Mouse (Mus musculus): Measurements from ENCODE around the gene Gbp8. TPM values are rescaled to one million over a fixed set of nuclear protein-coding genes. Genes with fewer than 3 reads are reported as not detected.
"Not testable (repeated sequence)": the region's sequence is repeated elsewhere in the genome, so short reads cannot be mapped to it uniquely, and the experiment has no call there.

The Gbp8 gene
- 17.8 to 77.4 TPM (median 18.2 TPM) in 3 replicates for total RNA-seq (2017)

DNA sequence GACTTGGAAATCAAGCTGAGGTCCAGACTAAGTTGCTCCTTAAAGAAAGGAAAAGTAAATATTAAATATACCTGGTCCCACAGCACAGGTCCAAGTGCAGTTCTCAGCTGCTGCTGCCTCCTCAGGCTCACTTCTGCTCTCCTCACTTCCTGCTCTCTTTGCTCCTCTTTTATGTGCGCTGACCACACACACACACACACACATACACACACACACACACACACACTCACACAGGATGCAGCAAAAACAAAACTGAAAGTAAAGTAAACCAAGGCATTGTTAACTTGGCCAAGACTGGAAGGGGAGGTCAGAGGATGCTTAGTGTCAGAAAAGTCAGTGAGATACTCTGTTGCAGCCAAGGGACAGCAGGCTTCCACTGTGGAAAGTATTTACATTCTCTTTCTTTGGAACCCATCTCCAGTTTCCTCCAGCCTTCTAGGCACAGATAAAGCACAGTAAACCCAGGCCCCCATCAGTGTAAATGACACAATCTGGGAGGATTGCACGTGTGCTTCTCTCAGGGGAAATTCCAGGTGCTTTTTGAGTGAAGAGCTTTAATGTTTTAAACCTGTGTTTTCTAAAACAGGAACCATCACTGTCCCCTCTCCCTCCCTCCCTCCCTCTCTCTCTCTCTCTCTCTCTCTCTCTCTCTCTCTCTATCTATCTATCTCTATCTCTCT is at the start of gene Gbp8, which contains the start of the genes Gbp9 and Gbp4:
Gbp8 (minus strand) TSS at position 132 of the 680 bp plus-strand sequence.
Gbp9 (minus strand) TSS at position 131 of the 680 bp plus-strand sequence.
Gbp4 (minus strand) TSS at position 178 of the 680 bp plus-strand sequence.
- peak; percentile 74; the same call in 1 of the 2 replicates for ATAC-seq (replicated peaks; ENCODE audit: insufficient number of reproducible peaks, low FRiP score, low TSS enrichment, poor library complexity, severe bottlenecking)

GRCm38 (mm10) chr5:105181446-105181845 is 42.1 kb upstream of the Gbp8 start:
- ATAC-seq (replicated peaks; ENCODE audit: insufficient number of reproducible peaks, low FRiP score, low TSS enrichment, poor library complexity, severe bottlenecking) = no peak

DNA sequence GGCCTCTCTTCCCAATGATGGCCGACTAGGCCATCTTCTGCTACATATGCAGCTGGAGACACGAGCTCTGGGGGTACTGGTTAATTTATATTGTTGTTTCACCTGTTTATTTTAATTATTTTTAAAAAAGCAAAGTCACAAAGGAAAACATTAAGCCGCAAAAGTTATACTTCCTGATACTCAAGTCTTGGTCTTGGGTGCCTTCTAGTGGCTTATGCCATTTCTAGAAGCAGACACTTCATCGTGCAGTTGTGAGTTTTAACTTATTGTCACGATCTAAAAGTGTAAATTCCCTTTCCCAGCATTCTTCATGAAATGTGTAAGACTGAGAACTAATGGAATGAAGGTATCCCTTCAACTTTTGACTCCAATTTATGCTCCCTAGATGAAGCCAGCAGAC is 17.2 kb upstream of the Gbp8 start:
- no peak for ATAC-seq (replicated peaks; ENCODE audit: insufficient number of reproducible peaks, low FRiP score, low TSS enrichment, poor library complexity, severe bottlenecking)

DNA sequence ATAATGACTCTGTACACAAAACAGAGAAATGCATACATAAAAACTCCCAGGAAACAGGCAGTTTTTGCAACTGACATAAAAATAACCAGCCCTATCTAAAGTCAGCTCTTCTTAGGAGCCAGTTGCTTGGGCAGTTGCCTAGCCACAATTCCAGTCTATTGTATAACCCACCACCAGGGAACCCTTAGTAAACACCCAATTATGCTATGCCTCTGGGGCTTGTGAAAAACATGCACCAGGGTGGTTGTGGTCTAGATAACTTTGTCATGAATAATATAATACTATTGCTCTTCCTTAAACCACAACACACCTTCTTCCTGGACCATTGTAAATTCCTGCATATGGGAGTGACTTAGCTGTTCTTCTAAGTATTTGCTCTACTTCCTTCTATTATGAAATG is 14.7 kb upstream of the Gbp8 start:
- no peak for ATAC-seq (replicated peaks; ENCODE audit: insufficient number of reproducible peaks, low FRiP score, low TSS enrichment, poor library complexity, severe bottlenecking)

DNA sequence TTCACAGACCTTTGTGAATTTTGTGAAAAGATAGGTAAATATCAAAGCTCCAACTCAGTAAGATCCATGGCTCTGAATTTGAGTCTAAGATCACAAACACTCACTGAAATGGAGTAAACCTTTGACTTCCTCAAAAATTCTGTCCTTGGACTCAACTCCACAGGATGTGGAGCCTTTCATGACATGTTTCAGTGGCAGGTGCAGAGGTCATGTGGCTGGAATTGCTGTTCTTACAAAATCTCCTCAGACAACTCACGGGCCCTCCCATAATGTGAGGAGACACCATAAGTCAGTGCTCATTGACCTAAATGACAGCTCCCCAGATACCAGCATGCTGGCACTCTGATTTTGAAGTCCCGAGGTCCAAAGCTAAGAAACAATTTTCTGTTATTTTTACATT is 8.7 kb upstream of the Gbp8 start:
- ATAC-seq (replicated peaks; ENCODE audit: insufficient number of reproducible peaks, low FRiP score, low TSS enrichment, poor library complexity, severe bottlenecking) = not testable (repeated sequence)

GRCm38 (mm10) chr5:105146447-105146846 is 7.1 kb upstream of the Gbp8 start:
- no peak for ATAC-seq (replicated peaks; ENCODE audit: insufficient number of reproducible peaks, low FRiP score, low TSS enrichment, poor library complexity, severe bottlenecking)

GRCm38 (mm10) chr5:105145731-105146130 is 6.4 kb upstream of the Gbp8 start:
- not testable (repeated sequence) for ATAC-seq (replicated peaks; ENCODE audit: insufficient number of reproducible peaks, low FRiP score, low TSS enrichment, poor library complexity, severe bottlenecking)

GRCm38 (mm10) chr5:105140089-105140810 is 910 bp upstream of the Gbp8 start:
- ATAC-seq (replicated peaks; ENCODE audit: insufficient number of reproducible peaks, low FRiP score, low TSS enrichment, poor library complexity, severe bottlenecking) = not testable (repeated sequence)

GRCm38 (mm10) chr5:105138906-105139305 is 434 bp downstream of the Gbp8 start:
- ATAC-seq (replicated peaks; ENCODE audit: insufficient number of reproducible peaks, low FRiP score, low TSS enrichment, poor library complexity, severe bottlenecking) = no peak

GRCm38 (mm10) chr5:105136706-105137304 is 2.5 kb downstream of the Gbp8 start:
- ATAC-seq (replicated peaks; ENCODE audit: insufficient number of reproducible peaks, low FRiP score, low TSS enrichment, poor library complexity, severe bottlenecking) = not testable (repeated sequence)

- ATAC-seq (replicated peaks; ENCODE audit: insufficient number of reproducible peaks, low FRiP score, low TSS enrichment, poor library complexity, severe bottlenecking) = not testable (repeated sequence)
Measured at GRCm38 (mm10) chr5:105121731-105122130, 17.6 kb downstream of the Gbp8 start.

DNA sequence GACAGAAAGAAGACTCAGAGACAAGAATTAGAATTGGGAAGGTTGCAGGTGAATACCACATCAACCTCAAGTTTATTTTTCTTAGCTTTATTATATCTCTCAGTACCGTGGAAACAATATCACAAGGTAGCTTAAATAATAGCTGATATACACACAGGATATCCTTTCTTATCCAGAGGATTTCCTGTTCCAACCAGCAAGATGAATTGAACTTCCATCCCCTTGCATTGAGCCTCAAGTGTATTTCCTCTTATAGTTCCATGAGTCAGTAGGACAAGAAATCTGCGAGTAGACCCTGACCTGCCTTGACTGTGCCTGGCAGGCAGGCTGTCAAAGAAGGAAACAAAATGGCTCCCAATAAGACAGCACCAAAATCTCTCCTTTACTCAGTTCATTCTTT is 23.6 kb downstream of the Gbp8 start:
- ATAC-seq (replicated peaks; ENCODE audit: insufficient number of reproducible peaks, low FRiP score, low TSS enrichment, poor library complexity, severe bottlenecking) = no peak

- no peak for ATAC-seq (replicated peaks; ENCODE audit: insufficient number of reproducible peaks, low FRiP score, low TSS enrichment, poor library complexity, severe bottlenecking)
Measured at GRCm38 (mm10) chr5:105114696-105115095, 24.6 kb downstream of the Gbp8 start.

- no peak for ATAC-seq (replicated peaks; ENCODE audit: insufficient number of reproducible peaks, low FRiP score, low TSS enrichment, poor library complexity, severe bottlenecking)
Measured at GRCm38 (mm10) chr5:105113656-105114055, 25.7 kb downstream of the Gbp8 start.

DNA sequence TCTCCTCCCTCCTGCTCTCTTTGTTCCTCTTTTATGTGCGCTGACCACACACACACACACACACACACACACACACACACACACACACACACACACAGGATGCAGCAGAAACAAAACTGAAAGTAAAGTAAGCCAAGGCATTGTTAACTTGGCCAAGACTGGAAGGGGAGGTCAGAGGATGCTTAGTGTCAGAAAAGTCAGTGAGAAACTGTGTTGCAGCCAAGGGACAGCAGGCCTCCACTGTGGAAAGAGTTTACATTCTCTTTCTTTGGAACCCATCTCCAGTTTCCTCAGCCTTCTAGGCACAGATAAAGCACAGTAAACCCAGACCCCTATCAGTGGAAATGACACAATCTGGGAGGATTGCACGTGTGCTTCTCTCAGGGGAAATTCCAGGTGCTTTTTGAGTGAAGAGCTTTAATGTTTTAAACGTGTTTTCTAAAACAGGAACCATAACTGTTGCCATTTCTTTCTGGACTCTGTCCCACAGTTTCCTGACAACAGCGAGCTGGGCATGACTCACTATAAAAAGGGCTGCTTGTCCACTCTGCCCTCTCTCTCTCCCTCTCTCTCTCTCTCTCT is 29.0 kb downstream of the Gbp8 start:
- peak; percentile 87 for ATAC-seq (replicated peaks; ENCODE audit: insufficient number of reproducible peaks, low FRiP score, low TSS enrichment, poor library complexity, severe bottlenecking)

DNA sequence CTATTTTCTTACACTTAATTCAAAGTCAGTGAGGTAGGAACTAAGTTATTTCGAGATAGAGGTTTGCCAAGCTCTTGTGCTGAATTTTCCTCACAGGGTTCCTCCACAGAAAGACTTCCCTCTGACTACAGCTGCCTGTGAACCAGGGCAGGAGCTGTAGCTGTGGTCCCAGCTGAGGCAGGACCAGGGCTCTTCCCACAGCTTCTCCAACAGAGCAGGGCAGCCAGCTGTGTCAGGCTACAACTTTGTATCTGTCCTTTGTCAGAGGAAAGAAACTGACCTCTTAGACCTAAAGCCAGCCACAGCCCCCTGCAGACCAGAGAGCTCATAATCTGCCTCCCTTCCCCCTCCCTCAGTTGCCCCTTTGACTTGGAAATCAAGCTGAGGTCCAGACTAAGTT is 29.6 kb downstream of the Gbp8 start:
- not testable (repeated sequence) for ATAC-seq (replicated peaks; ENCODE audit: insufficient number of reproducible peaks, low FRiP score, low TSS enrichment, poor library complexity, severe bottlenecking)

GRCm38 (mm10) chr5:105105689-105106088 is 33.7 kb downstream of the Gbp8 start:
- ATAC-seq (replicated peaks; ENCODE audit: insufficient number of reproducible peaks, low FRiP score, low TSS enrichment, poor library complexity, severe bottlenecking) = not testable (repeated sequence)

GRCm38 (mm10) chr5:105081900-105082299 is 57.4 kb downstream of the Gbp8 start:
- no peak for ATAC-seq (replicated peaks; ENCODE audit: insufficient number of reproducible peaks, low FRiP score, low TSS enrichment, poor library complexity, severe bottlenecking)

- not testable (repeated sequence) for ATAC-seq (replicated peaks; ENCODE audit: insufficient number of reproducible peaks, low FRiP score, low TSS enrichment, poor library complexity, severe bottlenecking)
Measured at GRCm38 (mm10) chr5:105068356-105068755, 71.0 kb downstream of the Gbp8 start.

Data from monocyte, adult 5-6 weeks (primary cell).